Mouse (Mus musculus): ENCODE data around the gene 2410141K09Rik. TPM values are rescaled to one million over a fixed set of nuclear protein-coding genes. Genes with fewer than 3 reads are reported as not detected.
"Not testable (repeated sequence)": the region's sequence is repeated elsewhere in the genome, so short reads cannot be mapped to it uniquely, and the experiment has no call there.

Gene 2410141K09Rik
- polyA plus RNA-seq (2011; ENCODE audit: insufficient read length, low read depth, missing spikeins): not detected in 2 replicates

DNA sequence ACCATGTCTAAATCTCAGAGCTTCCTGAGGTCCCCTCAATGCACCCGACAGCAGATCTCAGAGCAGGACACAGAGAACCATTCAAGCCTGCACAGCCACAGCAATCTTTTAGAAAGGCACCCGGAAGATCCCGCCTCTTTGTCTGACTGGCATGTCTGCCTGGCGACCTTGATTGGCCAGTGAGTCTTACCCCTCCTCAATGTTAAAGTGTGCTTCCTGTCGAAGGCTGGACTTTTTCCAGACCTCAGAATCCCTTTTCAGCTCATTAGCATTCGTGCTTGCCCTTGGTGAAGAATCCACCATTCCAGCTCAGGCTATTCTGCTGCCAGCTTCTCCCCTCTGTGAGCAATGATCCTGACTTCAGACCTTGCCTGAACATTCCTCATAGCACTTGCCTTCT is at the start of gene 2410141K09Rik:
Gene 2410141K09Rik (minus strand): TSS at position 101 of the 400 bp plus-strand sequence.
- H3K27ac ChIP-seq (ENCODE audit: insufficient read depth, low read length); H3K4me3 ChIP-seq (ENCODE audit: insufficient read depth, low read length); H3K4me1 ChIP-seq (ENCODE audit: control insufficient read depth, insufficient read depth, low read length): not testable (repeated sequence)

DNA sequence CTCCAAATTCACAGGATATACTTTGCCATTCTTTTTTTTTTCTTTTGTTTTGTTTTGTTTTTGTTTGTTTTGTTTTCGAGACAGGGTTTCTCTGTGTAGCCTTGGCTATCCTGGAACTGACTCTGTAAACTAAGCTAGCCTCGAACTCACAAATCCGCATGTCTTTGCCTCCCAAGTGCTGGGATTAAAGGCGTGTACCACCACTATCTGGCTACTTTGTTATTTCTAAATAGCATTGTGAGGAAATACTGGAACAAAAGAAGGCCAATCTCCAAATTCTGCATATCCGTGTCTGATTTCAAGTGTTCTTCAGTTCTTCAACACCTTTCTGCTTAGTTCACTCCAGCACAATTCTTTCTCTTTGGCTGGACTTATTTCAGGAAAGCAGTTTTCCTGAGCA is 14.1 kb downstream of the 2410141K09Rik start:
- not testable (repeated sequence) for H3K27ac ChIP-seq (ENCODE audit: insufficient read depth, low read length); H3K4me1 ChIP-seq (ENCODE audit: control insufficient read depth, insufficient read depth, low read length); H3K4me3 ChIP-seq (ENCODE audit: insufficient read depth, low read length)

DNA sequence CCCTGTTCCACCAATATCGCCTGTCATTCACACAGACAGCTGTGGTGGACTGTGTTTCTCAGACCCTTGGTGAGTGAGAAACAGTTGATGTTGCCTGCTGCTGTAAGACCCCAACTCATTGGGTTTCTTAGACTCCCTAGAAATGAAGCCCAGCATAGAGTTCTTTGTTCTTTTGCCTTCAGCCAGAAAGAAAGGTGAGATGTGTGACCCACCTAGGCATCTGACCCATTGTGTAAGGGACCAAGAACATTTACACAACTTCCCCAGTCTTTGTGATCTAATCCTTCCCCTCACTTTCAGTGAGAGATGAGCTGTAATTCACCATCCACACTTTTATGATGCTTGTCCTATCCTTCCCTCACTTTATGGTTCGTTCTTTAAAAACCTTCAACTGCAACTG is 26.0 kb downstream of the 2410141K09Rik start:
- H3K4me3 ChIP-seq (ENCODE audit: insufficient read depth, low read length); H3K4me1 ChIP-seq (ENCODE audit: control insufficient read depth, insufficient read depth, low read length); H3K27ac ChIP-seq (ENCODE audit: insufficient read depth, low read length): not testable (repeated sequence)

Other genes with a start within 250 kb of the 2410141K09Rik start
- gene Gm10772, start 213.5 kb downstream of the 2410141K09Rik start, polyA plus RNA-seq (2011; ENCODE audit: insufficient read length, low read depth, missing spikeins): not detected in 2 replicates

All from embryonic fibroblast, embryonic 13.5 days (primary cell).